Mouse (Mus musculus): ENCODE data around the gene Gm45902. TPM values are rescaled to one million over a fixed set of nuclear protein-coding genes. Genes with fewer than 3 reads are reported as not detected.

Gene Gm45902
- polyA plus RNA-seq, 1 experiment from 2014 or later = 7.5 TPM

DNA sequence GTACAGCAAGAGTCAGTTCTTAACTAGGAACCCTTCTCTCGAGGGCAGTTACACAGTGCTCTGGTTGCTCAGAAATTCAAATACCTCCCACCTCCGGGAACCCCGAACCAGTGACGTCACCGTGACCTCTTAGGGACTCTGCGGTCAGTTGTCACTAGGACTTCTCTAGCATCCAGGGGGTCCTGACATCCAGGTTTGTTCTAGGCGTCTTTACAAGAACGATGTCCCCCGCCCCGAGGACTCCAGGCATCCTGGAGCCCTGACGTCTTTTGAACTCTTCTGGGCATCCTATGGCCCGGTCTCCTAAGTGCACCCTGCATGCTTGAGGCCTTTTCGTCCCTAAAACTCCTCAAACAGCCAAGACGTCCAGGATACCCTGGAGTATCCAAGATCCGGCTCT, 514 bp downstream of the Gm45902 start:
- DNase-seq = peak; percentile 70

GRCm38 (mm10) chr2:3500886-3501285, 11.7 kb downstream of the Gm45902 start:
- no peaks in the 10 kb centered on the region for H3K9me3 ChIP-seq (ENCODE audit: low read depth, low read length)
- H3K4me1 ChIP-seq (ENCODE audit: insufficient read depth) = no peaks in the 10 kb centered on the region
- H3K27me3 ChIP-seq (ENCODE audit: insufficient read depth, low read length) = no peaks in the 10 kb centered on the region
- H3K9ac ChIP-seq = no peak overlapping the region
- H3K4me3 ChIP-seq (ENCODE audit: low read depth, low read length) = no peak overlapping the region
- no peak overlapping the region for H3K27ac ChIP-seq (ENCODE audit: low read depth)
- H3K36me3 ChIP-seq (ENCODE audit: insufficient read depth) = peaks cover 75% of the 10 kb centered on the region
- ATAC-seq (ENCODE audit: insufficient read depth) = no peak
- no peak overlapping the region for H3K4me2 ChIP-seq
- no peak for TF ChIP-seq CTCF (IDR thresholded peaks at IDR 0.05; ENCODE audit: low read depth)
- WGBS = 92% methylated on average over 5 of the region's 5 CpGs
- DNase-seq = no peak

More for the DNA sequence above, 514 bp downstream of the Gm45902 start:
- Histone ChIP-seq H3K4me2 (peak overlapping the region; percentile 88), H3K9ac (peak overlapping the region; percentile 90), H3K4me3 (ENCODE audit: low read depth, low read length) (peak overlapping the region; percentile 85), H3K36me3 (ENCODE audit: insufficient read depth) (peaks cover 38% of the 10 kb centered on the region), H3K27ac (ENCODE audit: low read depth) (peak overlapping the region; percentile 87), H3K4me1 (ENCODE audit: insufficient read depth) (no peaks in the 10 kb centered on the region), H3K9me3 (ENCODE audit: low read depth, low read length) (no peaks in the 10 kb centered on the region), H3K27me3 (ENCODE audit: insufficient read depth, low read length) (no peaks in the 10 kb centered on the region)
- TF ChIP-seq CTCF (IDR thresholded peaks at IDR 0.05; ENCODE audit: low read depth) = no peak
- WGBS = under 1% methylated on average over 15 of the region's 15 CpGs
- ATAC-seq (ENCODE audit: insufficient read depth) = no peak

GRCm38 (mm10) chr2:3499543-3499942, 13.0 kb downstream of the Gm45902 start:
- Histone ChIP-seq H3K9ac (no peak overlapping the region), H3K36me3 (ENCODE audit: insufficient read depth) (peaks cover 74% of the 10 kb centered on the region), H3K4me3 (ENCODE audit: low read depth, low read length) (no peak overlapping the region), H3K27ac (ENCODE audit: low read depth) (no peak overlapping the region), H3K4me1 (ENCODE audit: insufficient read depth) (no peaks in the 10 kb centered on the region), H3K9me3 (ENCODE audit: low read depth, low read length) (no peaks in the 10 kb centered on the region), H3K4me2 (no peak overlapping the region), H3K27me3 (ENCODE audit: insufficient read depth, low read length) (no peaks in the 10 kb centered on the region)
- WGBS = 88% methylated on average over 6 of the region's 6 CpGs
- DNase-seq (no peak), ATAC-seq (ENCODE audit: insufficient read depth) (no peak)
- no peak for TF ChIP-seq CTCF (IDR thresholded peaks at IDR 0.05; ENCODE audit: low read depth)

GRCm38 (mm10) chr2:3493833-3494409, 18.7 kb downstream of the Gm45902 start:
- H3K27me3 ChIP-seq (ENCODE audit: insufficient read depth, low read length) = no peaks in the 10 kb centered on the region
- TF ChIP-seq CTCF (IDR thresholded peaks at IDR 0.05; ENCODE audit: low read depth) = no peak
- no peak overlapping the region for H3K4me2 ChIP-seq
- no peaks in the 10 kb centered on the region for H3K4me1 ChIP-seq (ENCODE audit: insufficient read depth)
- H3K9ac ChIP-seq = no peak overlapping the region
- DNase-seq (no peak), ATAC-seq (ENCODE audit: insufficient read depth) (no peak)
- no peaks in the 10 kb centered on the region for H3K9me3 ChIP-seq (ENCODE audit: low read depth, low read length)
- no peak overlapping the region for H3K27ac ChIP-seq (ENCODE audit: low read depth)
- 79% methylated on average over 3 of the region's 3 CpGs for WGBS
- H3K4me3 ChIP-seq (ENCODE audit: low read depth, low read length) = no peak overlapping the region
- peaks cover 80% of the 10 kb centered on the region for H3K36me3 ChIP-seq (ENCODE audit: insufficient read depth)

- TF ChIP-seq CTCF (IDR thresholded peaks at IDR 0.05; ENCODE audit: low read depth) = no peak
- no peaks in the 10 kb centered on the region for H3K9me3 ChIP-seq (ENCODE audit: low read depth, low read length)
- H3K9ac ChIP-seq = no peak overlapping the region
- WGBS = 83% methylated on average over 3 of the region's 3 CpGs
- no peak overlapping the region for H3K4me3 ChIP-seq (ENCODE audit: low read depth, low read length)
- ATAC-seq (ENCODE audit: insufficient read depth) (no peak), DNase-seq (no peak)
- no peaks in the 10 kb centered on the region for H3K4me1 ChIP-seq (ENCODE audit: insufficient read depth)
- no peaks in the 10 kb centered on the region for H3K27me3 ChIP-seq (ENCODE audit: insufficient read depth, low read length)
- H3K27ac ChIP-seq (ENCODE audit: low read depth) = no peak overlapping the region
- H3K36me3 ChIP-seq (ENCODE audit: insufficient read depth) = peaks cover 52% of the 10 kb centered on the region
- H3K4me2 ChIP-seq = no peak overlapping the region
These were observed 22.8 kb downstream of the Gm45902 start for GRCm38 (mm10) chr2:3489816-3490215.

- Histone ChIP-seq H3K4me3 (ENCODE audit: low read depth, low read length) (no peak overlapping the region), H3K27ac (ENCODE audit: low read depth) (no peak overlapping the region), H3K36me3 (ENCODE audit: insufficient read depth) (no peaks in the 10 kb centered on the region), H3K4me1 (ENCODE audit: insufficient read depth) (peaks cover 4% of the 10 kb centered on the region; the same call in 1 of the 2 replicates), H3K4me2 (no peak overlapping the region), H3K9ac (no peak overlapping the region), H3K27me3 (ENCODE audit: insufficient read depth, low read length) (no peaks in the 10 kb centered on the region), H3K9me3 (ENCODE audit: low read depth, low read length) (no peaks in the 10 kb centered on the region)
- ATAC-seq (ENCODE audit: insufficient read depth) (no peak), DNase-seq (no peak)
- no peak for TF ChIP-seq CTCF (IDR thresholded peaks at IDR 0.05; ENCODE audit: low read depth)
- WGBS = 78% methylated on average over 3 of the region's 3 CpGs
These were observed 32.4 kb downstream of the Gm45902 start for GRCm38 (mm10) chr2:3480239-3480638.

- WGBS = 55% methylated on average over 3 of the region's 3 CpGs
- H3K27me3 ChIP-seq (ENCODE audit: insufficient read depth, low read length) = no peaks in the 10 kb centered on the region
- peak overlapping the region; percentile 74 for H3K4me2 ChIP-seq
- no peak overlapping the region for H3K9ac ChIP-seq
- H3K36me3 ChIP-seq (ENCODE audit: insufficient read depth) = no peaks in the 10 kb centered on the region
- DNase-seq (peak; percentile 4), ATAC-seq (ENCODE audit: insufficient read depth) (no peak)
- no peak overlapping the region; the same call in 1 of the 2 replicates for H3K27ac ChIP-seq (ENCODE audit: low read depth)
- no peak for TF ChIP-seq CTCF (IDR thresholded peaks at IDR 0.05; ENCODE audit: low read depth)
- peak overlapping the region; percentile 64; the same call in 1 of the 2 replicates for H3K4me3 ChIP-seq (ENCODE audit: low read depth, low read length)
- H3K4me1 ChIP-seq (ENCODE audit: insufficient read depth) = peaks cover 4% of the 10 kb centered on the region; the same call in 1 of the 2 replicates
- H3K9me3 ChIP-seq (ENCODE audit: low read depth, low read length) = no peaks in the 10 kb centered on the region
These were observed 36.8 kb downstream of the Gm45902 start for GRCm38 (mm10) chr2:3475746-3476251.
